Mouse (Mus musculus): ENCODE data around the gene Sprtn. TPM values are rescaled to one million over a fixed set of nuclear protein-coding genes. Genes with fewer than 3 reads are reported as not detected.
A peak's percentile ranks its signal among the peaks of the same experiment; 100 is the strongest.

The Sprtn gene
- polyA plus RNA-seq, 1 experiment from 2014 or later, result 12.0 TPM

DNA sequence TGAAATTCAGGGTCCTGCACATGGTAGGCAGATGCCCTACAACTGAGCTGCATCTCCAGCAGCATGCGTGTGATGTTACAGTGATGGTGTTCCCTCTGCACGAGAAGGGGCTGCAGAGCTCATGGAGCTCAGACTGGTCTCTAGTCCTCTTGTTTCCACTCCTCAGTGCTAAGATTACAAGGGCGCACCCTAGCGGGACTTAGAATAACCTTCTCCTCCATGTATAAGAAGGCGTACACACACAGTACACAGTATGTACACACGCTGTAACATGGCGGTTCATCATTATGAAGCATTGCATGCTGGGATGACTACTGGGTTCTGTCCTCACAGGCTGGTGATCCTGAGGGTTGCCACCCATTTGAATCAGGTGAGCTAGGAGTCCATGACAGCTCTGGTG lies 25.6 kb upstream of the Sprtn start:
- no peak overlapping the region for H3K27ac ChIP-seq (replicated peaks)
- ATAC-seq (replicated peaks), result no peak
- no peaks in the 10 kb centered on the region for H3K27me3 ChIP-seq
- H3K4me2 ChIP-seq (replicated peaks), result no peak overlapping the region
- WGBS, result 92% methylated on average over 7 of the region's 7 CpGs
- H3K4me1 ChIP-seq, result no peaks in the 10 kb centered on the region
- H3K4me3 ChIP-seq, result no peak overlapping the region
- H3K9ac ChIP-seq (replicated peaks), result no peak overlapping the region
- H3K9me3 ChIP-seq, result no peaks in the 10 kb centered on the region
- H3K36me3 ChIP-seq, result peaks cover 54% of the 10 kb centered on the region

DNA sequence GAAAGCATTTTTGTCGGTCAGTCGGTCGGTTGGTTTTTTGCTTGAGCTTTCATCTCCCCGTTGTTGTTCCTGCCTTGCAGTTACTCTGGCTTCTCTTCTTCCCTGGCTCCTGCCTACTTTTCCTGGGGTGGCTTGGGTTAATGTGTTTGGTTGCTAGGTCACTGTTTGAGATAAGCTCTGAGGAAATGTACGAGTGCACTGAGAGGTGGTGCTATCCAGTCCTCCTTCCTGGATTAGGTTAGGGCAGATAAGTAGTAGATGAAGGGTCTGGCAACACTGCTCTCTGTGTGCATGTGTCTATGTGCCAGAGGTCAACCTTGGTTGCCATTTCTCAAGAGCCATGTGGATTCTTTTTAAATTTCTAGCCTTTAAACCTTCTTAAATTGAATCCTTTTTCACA lies 25.0 kb upstream of the Sprtn start:
- H3K9me3 ChIP-seq, result no peaks in the 10 kb centered on the region
- ATAC-seq (replicated peaks), result no peak
- H3K4me2 ChIP-seq (replicated peaks), result no peak overlapping the region
- no peaks in the 10 kb centered on the region for H3K4me1 ChIP-seq
- WGBS, result 88% methylated on average over 5 of the region's 5 CpGs
- no peak overlapping the region for H3K27ac ChIP-seq (replicated peaks)
- H3K4me3 ChIP-seq, result no peak overlapping the region
- H3K36me3 ChIP-seq, result peaks cover 60% of the 10 kb centered on the region
- no peaks in the 10 kb centered on the region for H3K27me3 ChIP-seq
- no peak overlapping the region for H3K9ac ChIP-seq (replicated peaks)

DNA sequence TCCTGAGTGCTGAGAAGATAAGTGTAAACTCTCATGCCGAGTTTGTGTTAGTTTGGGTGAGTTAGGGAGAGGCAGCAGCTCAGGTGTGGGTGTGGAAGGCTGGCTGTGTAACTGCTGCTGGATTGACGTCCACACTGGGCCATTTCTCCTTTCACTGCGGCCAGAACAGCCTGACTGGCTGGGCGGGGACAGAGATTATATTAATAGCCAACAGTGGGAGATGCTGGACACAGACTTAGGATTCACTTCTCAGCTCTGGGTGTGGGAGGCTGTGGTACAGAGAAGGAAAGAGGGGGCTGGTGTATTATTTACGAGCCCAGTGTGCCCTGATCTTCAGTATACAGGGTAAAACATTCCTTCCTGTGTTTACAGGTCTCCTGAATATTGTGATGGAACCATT lies 19.5 kb upstream of the Sprtn start:
- no peak for ATAC-seq (replicated peaks)
- 94% methylated on average over 5 of the region's 5 CpGs for WGBS
- no peak overlapping the region for H3K9ac ChIP-seq (replicated peaks)

DNA sequence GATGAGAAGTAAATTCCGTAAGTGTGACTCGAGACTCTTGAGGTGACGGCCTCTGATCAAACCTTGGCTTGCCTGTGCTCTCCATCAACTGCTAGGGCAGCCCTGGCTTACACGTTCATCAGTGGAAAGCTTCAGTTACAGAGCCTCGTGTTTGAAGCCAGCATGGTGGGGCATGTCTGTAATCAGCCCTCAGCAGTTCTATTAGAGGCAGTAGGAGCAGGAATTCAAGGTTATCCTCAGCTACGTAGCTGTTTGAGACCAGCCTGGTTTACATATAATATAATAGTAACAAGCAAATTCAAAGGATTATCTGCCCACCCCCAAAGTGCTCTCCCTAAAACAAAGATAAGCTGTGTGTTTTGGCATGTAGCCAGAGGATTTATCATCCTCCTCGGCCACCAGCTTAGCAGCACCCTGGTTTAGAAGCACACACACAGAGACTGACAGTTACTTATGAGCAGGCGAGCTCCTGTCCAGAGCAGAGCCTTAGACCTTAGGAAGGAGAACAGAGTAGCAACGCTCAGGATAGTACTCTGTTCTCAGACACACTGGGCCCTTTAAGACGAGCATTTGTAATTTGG lies 18.6 kb upstream of the Sprtn start:
- Histone ChIP-seq H3K36me3 (peaks cover 89% of the 10 kb centered on the region), H3K4me1 (no peaks in the 10 kb centered on the region)
- no peak for ATAC-seq (replicated peaks)

More for the DNA sequence above, 19.5 kb upstream of the Sprtn start:
- no peaks in the 10 kb centered on the region for H3K4me1 ChIP-seq
- no peak overlapping the region for H3K4me2 ChIP-seq (replicated peaks)
- H3K27me3 ChIP-seq, result no peaks in the 10 kb centered on the region
- H3K4me3 ChIP-seq, result no peak overlapping the region
- no peak overlapping the region for H3K27ac ChIP-seq (replicated peaks)
- H3K9me3 ChIP-seq, result no peaks in the 10 kb centered on the region
- H3K36me3 ChIP-seq, result peaks cover 88% of the 10 kb centered on the region

DNA sequence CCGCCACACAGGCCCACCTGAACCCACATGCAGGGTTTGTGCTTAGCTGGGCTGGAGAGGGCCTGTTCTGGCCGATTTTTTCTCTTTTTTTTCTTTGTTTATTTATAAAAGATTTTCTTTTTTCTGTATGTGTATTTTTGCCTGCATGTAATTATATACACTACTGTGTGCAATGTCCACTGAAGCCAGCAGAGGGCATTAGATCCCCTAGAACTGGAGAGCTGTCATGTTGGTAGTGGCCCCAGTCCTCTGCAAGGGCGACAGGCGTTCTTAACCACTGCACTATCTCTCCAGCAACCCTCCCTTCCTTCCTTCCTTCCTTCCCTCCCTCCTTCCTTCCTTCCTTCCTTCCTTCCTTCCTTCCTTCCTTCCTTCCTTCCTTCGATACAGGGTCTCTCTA lies 9.3 kb upstream of the Sprtn start:
- H3K4me1 ChIP-seq, result no peaks in the 10 kb centered on the region; the same call in 1 of the 2 replicates
- ATAC-seq (replicated peaks), result no peak
- no peak overlapping the region for H3K4me2 ChIP-seq (replicated peaks)
- peaks cover 86% of the 10 kb centered on the region for H3K36me3 ChIP-seq
- no peaks in the 10 kb centered on the region for H3K27me3 ChIP-seq
- no peak overlapping the region for H3K27ac ChIP-seq (replicated peaks)
- 97% methylated on average over 5 of the region's 5 CpGs for WGBS
- H3K9ac ChIP-seq (replicated peaks), result no peak overlapping the region
- no peaks in the 10 kb centered on the region for H3K9me3 ChIP-seq
- no peak overlapping the region for H3K4me3 ChIP-seq

More for the DNA sequence above, 18.6 kb upstream of the Sprtn start:
- Histone ChIP-seq H3K4me2 (replicated peaks) (no peak overlapping the region), H3K4me3 (no peak overlapping the region), H3K27ac (replicated peaks) (no peak overlapping the region), H3K9me3 (no peaks in the 10 kb centered on the region), H3K9ac (replicated peaks) (no peak overlapping the region), H3K27me3 (no peaks in the 10 kb centered on the region)
- WGBS, result 86% methylated on average over 10 of the region's 10 CpGs

DNA sequence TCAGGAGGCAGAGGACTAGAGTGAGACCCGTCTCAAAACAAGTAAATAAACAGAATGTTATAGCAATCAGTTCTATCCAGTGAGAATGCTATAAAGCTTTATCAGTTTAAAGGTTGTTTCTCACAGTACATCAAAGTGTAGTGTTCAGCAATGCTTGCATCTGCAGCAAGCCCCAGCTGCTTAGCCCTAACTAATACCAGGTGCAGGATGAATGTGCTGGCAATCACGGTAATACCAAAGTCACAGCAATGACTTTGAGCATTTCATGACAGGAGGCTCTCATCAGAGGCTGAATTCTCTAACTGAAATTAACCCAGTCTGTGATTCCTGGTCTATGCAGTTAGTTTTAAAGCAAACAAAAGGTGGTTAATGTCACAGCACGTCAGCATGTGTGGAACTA lies 5.1 kb upstream of the Sprtn start:
- H3K36me3 ChIP-seq, result peaks cover 67% of the 10 kb centered on the region
- WGBS, result 78% methylated on average over 3 of the region's 3 CpGs
- H3K9ac ChIP-seq (replicated peaks), result no peak overlapping the region
- no peaks in the 10 kb centered on the region for H3K27me3 ChIP-seq
- ATAC-seq (replicated peaks), result no peak
- H3K27ac ChIP-seq (replicated peaks), result no peak overlapping the region
- no peak overlapping the region for H3K4me2 ChIP-seq (replicated peaks)
- peaks cover 29% of the 10 kb centered on the region for H3K4me1 ChIP-seq
- H3K9me3 ChIP-seq, result no peaks in the 10 kb centered on the region
- no peak overlapping the region for H3K4me3 ChIP-seq

DNA sequence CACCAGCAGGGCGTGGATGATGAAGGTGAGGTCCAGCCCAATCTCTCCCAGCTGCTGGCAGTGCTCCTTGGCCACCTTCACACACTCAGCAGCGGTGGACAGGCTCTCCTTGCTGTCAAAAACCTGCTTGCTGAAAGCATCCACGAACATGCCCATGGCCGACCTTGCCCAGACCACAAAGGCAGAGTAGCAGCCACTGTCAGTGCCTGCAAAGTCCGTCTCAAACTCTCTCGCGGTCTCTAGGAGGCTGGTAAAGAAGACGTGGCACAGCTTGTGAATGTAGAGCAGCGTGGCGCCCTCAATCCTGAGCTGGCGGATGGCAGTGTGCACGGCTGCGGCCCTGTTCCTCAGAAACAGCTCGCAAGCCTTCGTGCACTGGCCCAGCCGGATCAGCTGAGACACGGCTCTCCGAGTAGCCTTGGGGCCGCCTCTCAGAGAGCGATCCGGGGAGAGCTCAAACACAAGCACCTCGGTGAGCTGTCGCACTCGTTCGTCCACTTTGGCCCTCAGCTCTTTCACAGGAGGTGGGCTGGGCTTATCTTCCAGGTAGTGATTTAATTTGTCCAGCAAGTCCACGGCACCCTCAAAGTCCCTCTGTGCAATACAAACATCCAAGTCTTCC lies 1.6 kb upstream of the Sprtn start:
- 81% methylated on average over 26 of the region's 26 CpGs for WGBS
- Histone ChIP-seq H3K4me3 (peak overlapping the region; percentile 76), H3K4me2 (replicated peaks) (peak overlapping the region; percentile 98), H3K9me3 (no peaks in the 10 kb centered on the region), H3K36me3 (peaks cover 56% of the 10 kb centered on the region), H3K27ac (replicated peaks) (peak overlapping the region; percentile 90; the same call in 1 of the 2 replicates), H3K4me1 (peaks cover 44% of the 10 kb centered on the region), H3K27me3 (no peaks in the 10 kb centered on the region), H3K9ac (replicated peaks) (peak overlapping the region; percentile 85)
- no peak for ATAC-seq (replicated peaks)

DNA sequence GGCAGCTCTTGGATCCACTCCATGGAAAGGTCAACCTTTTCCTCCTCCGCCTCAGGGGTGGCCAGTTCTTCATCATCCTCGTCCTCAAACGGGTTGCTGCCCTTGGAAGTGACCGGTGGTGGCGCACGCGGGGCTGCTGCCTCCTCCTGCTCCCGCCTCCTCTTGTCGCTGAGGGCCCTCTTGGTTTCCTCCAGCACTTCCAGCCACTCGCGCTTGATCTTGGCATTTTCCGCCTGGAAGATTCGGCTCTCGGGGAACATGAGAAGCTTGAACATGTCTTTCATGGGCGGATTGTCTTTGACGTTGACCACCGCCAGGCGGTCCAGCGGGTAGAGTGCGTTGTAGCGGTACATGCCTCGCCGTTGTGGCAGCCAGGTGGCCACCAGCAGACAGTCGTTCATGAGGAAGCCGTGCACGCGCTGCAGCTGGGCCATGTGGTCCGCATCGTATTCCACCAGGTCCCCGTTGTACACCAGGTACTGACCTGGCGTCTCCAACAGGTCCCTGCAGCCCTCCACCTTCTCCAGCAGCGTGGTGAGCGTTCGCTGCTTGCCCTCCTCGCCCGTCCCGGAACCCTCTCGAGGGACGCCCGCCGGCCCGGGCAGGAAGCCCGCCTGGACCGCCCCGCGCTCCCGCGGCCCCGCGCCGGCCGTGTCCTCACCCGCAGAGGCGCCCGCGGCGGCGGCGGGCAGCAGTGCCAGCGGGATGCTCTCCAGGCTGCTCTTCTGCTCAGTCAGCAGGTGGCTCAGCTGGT lies 877 bp upstream of the Sprtn start:
- Histone ChIP-seq H3K27me3 (no peaks in the 10 kb centered on the region), H3K9me3 (no peaks in the 10 kb centered on the region), H3K4me1 (peaks cover 44% of the 10 kb centered on the region), H3K4me3 (peak overlapping the region; percentile 76), H3K27ac (replicated peaks) (peak overlapping the region; percentile 90), H3K36me3 (peaks cover 54% of the 10 kb centered on the region), H3K4me2 (replicated peaks) (peak overlapping the region; percentile 98), H3K9ac (replicated peaks) (peak overlapping the region; percentile 85)
- WGBS, result under 1% methylated on average over 60 of the region's 60 CpGs
- peak; percentile 47 for ATAC-seq (replicated peaks)

DNA sequence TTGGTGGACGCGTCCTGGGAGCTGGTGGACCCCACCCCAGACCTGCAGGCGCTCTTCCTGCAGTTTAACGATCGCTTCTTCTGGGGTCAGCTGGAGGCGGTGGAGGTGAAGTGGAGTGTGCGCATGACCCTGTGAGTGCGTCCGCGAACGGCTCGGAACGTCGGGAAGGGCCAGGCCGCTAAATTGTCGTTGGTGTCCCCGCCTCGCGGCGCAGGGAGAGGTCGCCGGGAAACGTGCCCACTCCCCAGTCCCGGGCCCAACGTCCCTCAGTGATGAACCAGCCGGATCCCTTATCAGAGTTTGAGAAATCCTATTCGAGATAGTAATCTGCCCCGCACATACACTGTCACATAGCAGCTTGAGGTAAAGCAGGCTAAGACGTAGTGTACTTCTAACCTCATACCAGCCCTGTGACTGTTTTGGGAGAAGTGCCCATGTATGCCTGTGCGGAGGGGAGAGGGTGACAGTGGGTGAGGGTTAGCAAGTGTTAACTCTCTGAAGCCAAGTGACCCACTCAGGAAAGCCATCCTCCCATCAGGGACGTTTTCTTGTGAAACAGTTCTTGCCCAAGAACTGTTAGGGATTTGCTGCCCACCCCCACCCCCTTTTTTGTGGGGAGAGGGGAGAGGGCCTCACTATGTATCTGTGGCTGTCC lies 692 bp downstream of the Sprtn start:
- WGBS, result 7% methylated on average over 31 of the region's 31 CpGs
- Histone ChIP-seq H3K4me1 (peaks cover 44% of the 10 kb centered on the region), H3K27me3 (no peaks in the 10 kb centered on the region), H3K9ac (replicated peaks) (peak overlapping the region; percentile 85), H3K36me3 (peaks cover 60% of the 10 kb centered on the region), H3K27ac (replicated peaks) (peak overlapping the region; percentile 90), H3K4me2 (replicated peaks) (peak overlapping the region; percentile 91), H3K4me3 (peak overlapping the region; percentile 76), H3K9me3 (no peaks in the 10 kb centered on the region)
- peak; percentile 24; the same call in 1 of the 2 replicates for ATAC-seq (replicated peaks)

DNA sequence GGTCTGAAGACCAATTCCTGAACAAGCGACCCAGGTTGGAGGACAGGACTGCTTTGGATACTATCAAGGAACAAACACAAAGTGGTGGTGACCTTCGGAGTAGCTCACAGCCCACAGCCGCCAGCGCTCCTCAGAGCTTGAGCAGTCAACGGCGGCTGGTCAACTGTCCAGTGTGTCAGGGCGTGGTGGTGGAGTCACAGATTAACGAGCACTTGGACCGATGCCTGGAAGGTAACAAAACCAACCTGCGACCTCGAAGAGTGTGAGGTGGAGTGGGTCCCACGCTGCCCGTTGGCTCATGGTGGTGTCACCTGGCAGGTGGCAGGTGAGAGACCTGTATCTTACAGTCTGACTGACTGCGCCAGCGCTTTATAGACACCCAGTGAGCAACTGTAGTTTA lies 5.5 kb downstream of the Sprtn start:
- Histone ChIP-seq H3K27ac (replicated peaks) (no peak overlapping the region), H3K9me3 (no peaks in the 10 kb centered on the region), H3K4me2 (replicated peaks) (no peak overlapping the region), H3K4me3 (no peak overlapping the region), H3K4me1 (peaks cover 14% of the 10 kb centered on the region), H3K27me3 (no peaks in the 10 kb centered on the region), H3K9ac (replicated peaks) (no peak overlapping the region), H3K36me3 (peaks cover 70% of the 10 kb centered on the region)
- WGBS, result 92% methylated on average over 15 of the region's 15 CpGs
- ATAC-seq (replicated peaks), result no peak

DNA sequence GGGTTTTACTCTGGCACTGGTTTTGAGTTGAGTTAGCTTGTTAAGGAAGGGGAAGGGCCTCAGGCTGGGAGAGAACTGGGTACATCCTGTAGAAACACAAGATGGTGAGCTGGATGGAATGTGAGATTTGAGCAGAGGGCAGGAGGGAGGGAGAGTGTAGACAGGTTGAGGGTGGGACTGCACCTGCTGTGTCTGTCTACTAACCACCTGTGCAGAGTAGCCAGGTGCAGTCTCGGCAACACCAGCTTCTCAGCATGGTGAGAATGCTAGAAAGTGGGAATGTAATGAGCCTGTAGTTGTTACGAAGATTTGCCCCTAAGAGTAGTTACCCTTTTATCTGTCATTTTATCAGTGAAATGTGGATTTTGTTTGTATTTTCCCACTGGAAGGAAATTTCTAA lies 7.8 kb downstream of the Sprtn start:
- H3K27me3 ChIP-seq, result no peaks in the 10 kb centered on the region
- no peak for ATAC-seq (replicated peaks)
- no peak overlapping the region for H3K9ac ChIP-seq (replicated peaks)
- H3K27ac ChIP-seq (replicated peaks), result no peak overlapping the region
- H3K4me1 ChIP-seq, result no peaks in the 10 kb centered on the region
- no peaks in the 10 kb centered on the region for H3K9me3 ChIP-seq
- 90% methylated on average over 2 of the region's 2 CpGs for WGBS
- H3K4me3 ChIP-seq, result no peak overlapping the region
- H3K4me2 ChIP-seq (replicated peaks), result no peak overlapping the region
- H3K36me3 ChIP-seq, result peaks cover 73% of the 10 kb centered on the region

DNA sequence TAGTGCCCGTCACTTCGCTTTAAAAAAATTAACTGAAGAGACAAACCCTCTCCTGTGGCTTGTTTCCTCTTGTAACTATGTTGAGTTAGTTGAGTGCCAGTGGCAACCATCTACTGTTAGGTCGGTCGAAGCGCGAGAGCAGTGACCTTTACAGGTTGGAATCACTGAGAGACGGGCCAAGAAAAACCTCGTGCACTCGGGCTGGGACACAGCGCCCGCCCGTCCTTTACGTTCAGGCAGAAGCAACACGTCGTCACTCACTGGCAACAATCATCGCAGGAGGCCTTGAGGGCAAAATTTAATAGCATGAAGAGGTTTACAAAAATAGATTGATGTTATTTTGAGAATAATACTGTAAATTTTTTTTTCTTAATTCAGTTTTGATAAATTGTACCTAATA lies 12.2 kb downstream of the Sprtn start:
- Histone ChIP-seq H3K36me3 (peaks cover 68% of the 10 kb centered on the region), H3K9ac (replicated peaks) (no peak overlapping the region), H3K27ac (replicated peaks) (no peak overlapping the region), H3K4me1 (no peaks in the 10 kb centered on the region), H3K4me2 (replicated peaks) (no peak overlapping the region), H3K9me3 (no peaks in the 10 kb centered on the region), H3K4me3 (no peak overlapping the region), H3K27me3 (no peaks in the 10 kb centered on the region)
- WGBS, result 95% methylated on average over 16 of the region's 16 CpGs
- no peak for ATAC-seq (replicated peaks)
